Mouse (Mus musculus) limb, embryonic 12.5 days (tissue): ENCODE measurements at regions not wholly inside any gene's neighbourhood (a gene's known extent, or its start where the extent isn't known, plus 50 kb on each side); places are given as distances from the start of the nearest gene placed in this dataset.

Source experiments
- ATAC-seq: fragments of 200-750 bp; cut with Nextera tagmentation; 2 replicates; pipeline ENCODE4 v1.8.0; 2017; ENCODE audit warnings: low read depth, moderate TSS enrichment; ENCODE audit not compliant: insufficient number of reproducible peaks, insufficient read depth, low FRiP score, low TSS enrichment
- H3K27ac ChIP-seq: fragments of 300-500 bp; sonication (generic); 2 replicates; pipeline ENCODE4 v1.5.1; 2016; ENCODE audit warnings: mild to moderate bottlenecking, moderate library complexity
- H3K27me3 ChIP-seq: fragments of 300-500 bp; sonication (generic); 2 replicates; pipeline ENCODE4 v1.6.1; 2016; ENCODE audit warnings: mild to moderate bottlenecking, moderate library complexity
- H3K36me3 ChIP-seq: fragments of 300-500 bp; sonication (generic); 2 replicates; pipeline ENCODE4 v1.6.1; 2016; ENCODE audit warnings: mild to moderate bottlenecking, moderate library complexity
- H3K4me1 ChIP-seq: fragments of 300-500 bp; sonication (generic); replicated peaks from 2 replicates; pipeline ENCODE4 v1.6.1; 2016
- H3K4me2 ChIP-seq: fragments of 300-500 bp; sonication (generic); 2 replicates; pipeline ENCODE4 v1.6.1; 2016; ENCODE audit warnings: mild to moderate bottlenecking, moderate library complexity
- H3K4me3 ChIP-seq: fragments of 300-500 bp; sonication (generic); replicated peaks from 2 replicates; pipeline ENCODE4 v1.5.1; 2016; ENCODE audit warnings: mild to moderate bottlenecking
- H3K9ac ChIP-seq: fragments of 300-500 bp; sonication (generic); replicated peaks from 2 replicates; pipeline ENCODE4 v1.6.1; 2016; ENCODE audit warnings: mild to moderate bottlenecking, moderate library complexity
- H3K9me3 ChIP-seq: fragments of 300-500 bp; sonication (generic); 2 replicates; pipeline ENCODE4 v1.6.1; 2016; ENCODE audit warnings: mild to moderate bottlenecking, moderate library complexity
- WGBS: fragments of 180-500 bp; shearing (Covaris S2); methylation state at CpG from one replicate; pipeline ENCODE4 v1.1.7; 2016; 5-methylcytosine and 5-hydroxymethylcytosine counted together

- Histone ChIP-seq H3K4me2 (no peak overlapping the region), H3K27me3 (no peaks in the 10 kb centered on the region), H3K9ac (no peak overlapping the region), H3K27ac (no peak overlapping the region), H3K4me1 (no peaks in the 10 kb centered on the region), H3K9me3 (no peaks in the 10 kb centered on the region), H3K4me3 (no peak overlapping the region), H3K36me3 (no peaks in the 10 kb centered on the region)
- 66% methylated on average over 10 of the region's 10 CpGs for WGBS
- no peak for ATAC-seq
Observed at GRCm38 (mm10) chr1:57174289-57174890, 195.9 kb upstream of the Satb2 start.

GRCm38 (mm10) chr1:57188796-57189319 lies 188.6 kb upstream of the 1700066M21Rik start:
- Histone ChIP-seq H3K27me3 (peaks cover 20% of the 10 kb centered on the region), H3K9me3 (no peaks in the 10 kb centered on the region), H3K4me3 (no peak overlapping the region), H3K9ac (no peak overlapping the region), H3K27ac (no peak overlapping the region), H3K4me2 (no peak overlapping the region), H3K4me1 (peaks cover 3% of the 10 kb centered on the region; the same call in 1 of the 2 replicates), H3K36me3 (no peaks in the 10 kb centered on the region)
- no peak for ATAC-seq
- 82% methylated on average over 5 of the region's 5 CpGs for WGBS

GRCm38 (mm10) chr1:57201274-57201673 lies 176.1 kb upstream of the 1700066M21Rik start:
- Histone ChIP-seq H3K27me3 (peaks cover 42% of the 10 kb centered on the region), H3K27ac (no peak overlapping the region), H3K4me1 (peaks cover 13% of the 10 kb centered on the region), H3K36me3 (no peaks in the 10 kb centered on the region), H3K4me2 (no peak overlapping the region), H3K9ac (no peak overlapping the region), H3K9me3 (no peaks in the 10 kb centered on the region), H3K4me3 (no peak overlapping the region)
- 69% methylated on average over 6 of the region's 6 CpGs for WGBS
- ATAC-seq = no peak

GRCm38 (mm10) chr1:57204331-57204730 lies 173.1 kb upstream of the 1700066M21Rik start:
- 31% methylated on average over 3 of the region's 3 CpGs for WGBS
- peaks cover 13% of the 10 kb centered on the region for H3K4me1 ChIP-seq
- H3K9me3 ChIP-seq = no peaks in the 10 kb centered on the region
- no peaks in the 10 kb centered on the region for H3K36me3 ChIP-seq
- H3K27me3 ChIP-seq = peaks cover 42% of the 10 kb centered on the region
- H3K27ac ChIP-seq = no peak overlapping the region
- no peak overlapping the region for H3K4me3 ChIP-seq
- H3K4me2 ChIP-seq = no peak overlapping the region
- H3K9ac ChIP-seq = no peak overlapping the region
- no peak; the same call in 1 of the 2 replicates for ATAC-seq

GRCm38 (mm10) chr1:57205198-57205987 lies 172.0 kb upstream of the 1700066M21Rik start:
- Histone ChIP-seq H3K27me3 (peaks cover 39% of the 10 kb centered on the region), H3K9ac (no peak overlapping the region), H3K4me3 (no peak overlapping the region), H3K4me2 (peak overlapping the region; percentile 39), H3K27ac (no peak overlapping the region), H3K9me3 (no peaks in the 10 kb centered on the region), H3K4me1 (peaks cover 13% of the 10 kb centered on the region), H3K36me3 (no peaks in the 10 kb centered on the region)
- no peak for ATAC-seq
- WGBS = 5% methylated on average over 9 of the region's 9 CpGs

GRCm38 (mm10) chr1:57206496-57206895 lies 170.9 kb upstream of the 1700066M21Rik start:
- peaks cover 13% of the 10 kb centered on the region for H3K4me1 ChIP-seq
- no peaks in the 10 kb centered on the region for H3K36me3 ChIP-seq
- 68% methylated on average over 3 of the region's 3 CpGs for WGBS
- no peak for ATAC-seq
- no peak overlapping the region for H3K9ac ChIP-seq
- no peak overlapping the region for H3K4me3 ChIP-seq
- no peak overlapping the region for H3K4me2 ChIP-seq
- no peak overlapping the region for H3K27ac ChIP-seq
- no peaks in the 10 kb centered on the region for H3K9me3 ChIP-seq
- H3K27me3 ChIP-seq = peaks cover 35% of the 10 kb centered on the region

- peaks cover 13% of the 10 kb centered on the region for H3K4me1 ChIP-seq
- H3K4me2 ChIP-seq = no peak overlapping the region
- H3K9me3 ChIP-seq = no peaks in the 10 kb centered on the region
- peaks cover 31% of the 10 kb centered on the region for H3K27me3 ChIP-seq
- no peaks in the 10 kb centered on the region for H3K36me3 ChIP-seq
- H3K27ac ChIP-seq = no peak overlapping the region
- no peak overlapping the region for H3K4me3 ChIP-seq
- no peak for ATAC-seq
- no peak overlapping the region for H3K9ac ChIP-seq
- WGBS = 18% methylated on average over 1 of the region's 1 CpGs
Observed at GRCm38 (mm10) chr1:57206944-57207343, 170.5 kb upstream of the 1700066M21Rik start.

- Histone ChIP-seq H3K4me1 (peaks cover 16% of the 10 kb centered on the region), H3K4me2 (no peak overlapping the region), H3K27ac (no peak overlapping the region), H3K36me3 (no peaks in the 10 kb centered on the region), H3K9me3 (no peaks in the 10 kb centered on the region), H3K4me3 (no peak overlapping the region), H3K27me3 (peaks cover 22% of the 10 kb centered on the region), H3K9ac (no peak overlapping the region)
- ATAC-seq = no peak
- 79% methylated on average over 9 of the region's 9 CpGs for WGBS
Observed at GRCm38 (mm10) chr1:57208415-57208814, 169.0 kb upstream of the 1700066M21Rik start.

GRCm38 (mm10) chr1:57209281-57209680 lies 168.1 kb upstream of the 1700066M21Rik start:
- Histone ChIP-seq H3K36me3 (no peaks in the 10 kb centered on the region), H3K9ac (no peak overlapping the region), H3K9me3 (no peaks in the 10 kb centered on the region), H3K27ac (no peak overlapping the region), H3K4me2 (no peak overlapping the region), H3K27me3 (peaks cover 17% of the 10 kb centered on the region), H3K4me1 (peaks cover 18% of the 10 kb centered on the region), H3K4me3 (no peak overlapping the region)
- ATAC-seq = no peak
- WGBS = 55% methylated on average over 2 of the region's 2 CpGs

- Histone ChIP-seq H3K27me3 (peaks cover 20% of the 10 kb centered on the region), H3K4me3 (no peak overlapping the region), H3K9me3 (no peaks in the 10 kb centered on the region), H3K27ac (no peak overlapping the region), H3K9ac (no peak overlapping the region), H3K4me1 (peaks cover 5% of the 10 kb centered on the region; the same call in 1 of the 2 replicates), H3K4me2 (no peak overlapping the region), H3K36me3 (no peaks in the 10 kb centered on the region)
- no peak for ATAC-seq
- WGBS = 77% methylated on average over 2 of the region's 2 CpGs
Observed at GRCm38 (mm10) chr1:57211046-57211445, 166.4 kb upstream of the 1700066M21Rik start.

- no peak overlapping the region for H3K4me2 ChIP-seq
- peaks cover 13% of the 10 kb centered on the region for H3K4me1 ChIP-seq
- H3K9me3 ChIP-seq = no peaks in the 10 kb centered on the region
- WGBS = 43% methylated on average over 16 of the region's 16 CpGs
- H3K4me3 ChIP-seq = no peak overlapping the region
- H3K36me3 ChIP-seq = no peaks in the 10 kb centered on the region
- no peak for ATAC-seq
- H3K27ac ChIP-seq = no peak overlapping the region
- H3K27me3 ChIP-seq = peaks cover 13% of the 10 kb centered on the region
- no peak overlapping the region for H3K9ac ChIP-seq
Observed at GRCm38 (mm10) chr1:57213428-57213874, 164.0 kb upstream of the 1700066M21Rik start.
